In the genomic region with DNA sequence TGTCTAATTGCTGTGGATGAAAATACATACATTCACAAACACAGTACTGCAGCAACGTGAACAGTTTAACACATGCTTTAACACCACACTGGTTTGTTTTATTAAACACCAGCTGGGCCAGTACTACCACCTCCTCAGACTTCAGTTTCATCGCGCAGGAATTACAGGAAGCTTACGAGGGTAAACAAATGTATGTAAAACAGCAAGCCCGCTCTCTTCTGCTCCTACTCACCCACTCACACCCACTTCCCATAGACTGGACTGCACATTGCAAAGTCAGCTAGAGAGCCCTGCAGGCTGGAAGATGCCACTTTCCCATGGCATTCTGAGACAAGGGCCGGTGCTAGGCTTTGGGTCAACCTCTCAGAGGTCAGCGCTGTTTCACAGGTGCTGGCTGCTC, we compare ENCODE assay signal across 13 mouse cellular contexts. TPM values are rescaled to one million over a fixed set of nuclear protein-coding genes. Genes with fewer than 3 reads are reported as not detected.
A peak's percentile ranks its signal among the peaks of the same experiment; 100 is the strongest.
DNase-seq lines count a peak whose midpoint lies in the region; TF ChIP-seq lines count a peak whose summit lies in the region.
"Had no signal": no experiment of that assay in that cellular context is flagged by ENCODE, and none has a peak within 500 bp of the region (broad histone marks: within the 10 kb centered on the region; RNA-seq: fewer than 3 reads in every experiment).

No protein-coding gene starts in this region.

- H3K27ac ChIP-seq in thymus, adult 2 months (ENCODE audit: control insufficient read depth, insufficient read depth, low read length), result no peak overlapping the region
- H3K27ac ChIP-seq: kidney, embryonic 15.5 days; layer of hippocampus, adult 2 months; liver, embryonic 15.5 days had no signal

- no peaks in the 10 kb centered on the region for H3K27me3 ChIP-seq in thymus, adult 2 months (ENCODE audit: control insufficient read depth, insufficient read depth, low read length)
- H3K27me3 ChIP-seq: kidney, embryonic 15.5 days; liver, embryonic 15.5 days had no signal

- TF ChIP-seq CTCF in thymus, adult 2 months (IDR thresholded peaks at IDR 0.05; ENCODE audit: borderline replicate concordance, control insufficient read depth, extremely low read depth, insufficient read depth, low read length, poor library complexity), result no peak

- H3K36me3 ChIP-seq in thymus, adult 2 months (ENCODE audit: control insufficient read depth, insufficient read depth, low read length), result peaks cover 91% of the 10 kb centered on the region
- H3K36me3 ChIP-seq: kidney, embryonic 15.5 days had no signal

- no peak for TF ChIP-seq POLR2A in thymus, adult 2 months (IDR thresholded peaks at IDR 0.05; ENCODE audit: control insufficient read depth, extremely low read depth, insufficient read depth, low read length, poor library complexity)

- WGBS in thymus, adult 2 months, result 81% methylated on average over 7 of the region's 7 CpGs

- intact Hi-C loops in left cerebral cortex, postnatal 14 days (cut with DNase I), result no loop called here
- intact Hi-C loops in left cerebral cortex, postnatal 4 days (cut with DNase I), result no loop called here

- H3K4me1 ChIP-seq in thymus, adult 2 months (replicated peaks; ENCODE audit: control insufficient read depth, insufficient read depth, low read length), result peaks cover 42% of the 10 kb centered on the region
- H3K4me1 ChIP-seq: kidney, embryonic 15.5 days had no signal

- H3K4me3 ChIP-seq in thymus, adult 2 months (ENCODE audit: control insufficient read depth, insufficient read depth, low read length), result peak overlapping the region; percentile 0; the same call in 1 of the 2 replicates
- H3K4me3 ChIP-seq: kidney, embryonic 15.5 days; layer of hippocampus, adult 2 months; liver, embryonic 15.5 days had no signal

- peak; percentile 4 to 15 for DNase-seq in cerebellum, postnatal 25 days
- DNase-seq in cerebellum, postnatal 4 days (ENCODE audit: low spot score in 2 of 2), result no peak
- peak; percentile 37 to 65 for DNase-seq in left cerebral cortex, postnatal 14 days (ENCODE audit: low spot score in 2 of 2)
- DNase-seq in left cerebral cortex, postnatal 4 days, result no peak
- no peak for DNase-seq in thymus, adult 2 months
- DNase-seq in thymus, postnatal 10 days (ENCODE audit: low spot score in 2 of 2), result no peak
- DNase-seq in adrenal gland, postnatal 36 days, result no peak
- DNase-seq in c-Kit-positive CD71-positive TER-119-positive erythroid progenitor cells, embryonic 14.5 days (ENCODE audit: low spot score), result no peak
- DNase-seq: cerebellum, postnatal 36 days; thymus, postnatal 36 days had no signal

RNA-seq across cellular contexts. Expression of a gene that starts 17.0 kb away (rescaled TPM):
- total RNA-seq in left cerebral cortex, postnatal 14 days (2021), result 10 to 100 TPM in 1 of 2 experiments, 1 to 10 TPM in 1; 7.3 to 10.4 TPM
- 10 to 100 TPM; 10.2 to 10.4 TPM for total RNA-seq in left cerebral cortex, postnatal 4 days (2021)
- 15.8 and 17.8 TPM in 2 replicates for polyA plus RNA-seq in thymus, adult 2 months (2012; rRNA removed)
- 10 to 100 TPM; 21.2 to 32.8 TPM for total RNA-seq in adrenal gland, postnatal 36 days (2021)

Comparison
In these comparisons a context has a peak if more than half of its experiments do, and no peak if none do; other contexts are left out.
1. DNase-seq: peak in cerebellum, postnatal 25 days (2 of 2) and left cerebral cortex, postnatal 14 days (2 of 2); none in cerebellum, postnatal 4 days (0 of 2), left cerebral cortex, postnatal 4 days (single experiment), thymus, adult 2 months (single experiment), thymus, postnatal 10 days (0 of 2), adrenal gland, postnatal 36 days (0 of 2) and c-Kit-positive CD71-positive TER-119-positive erythroid progenitor cells, embryonic 14.5 days (single experiment).